Mouse (Mus musculus) urinary bladder, postnatal 14 days (tissue): ENCODE results near the gene Spata1.
"Not testable (repeated sequence)": the region's sequence is repeated elsewhere in the genome, so short reads cannot be mapped to it uniquely, and the experiment has no call there.

ENCODE experiments used
- DNase-seq: peaks from one replicate; pipeline ENCODE4 v3.0.0; 2021; ENCODE audit warnings: low spot score

Gene Spata1

DNA sequence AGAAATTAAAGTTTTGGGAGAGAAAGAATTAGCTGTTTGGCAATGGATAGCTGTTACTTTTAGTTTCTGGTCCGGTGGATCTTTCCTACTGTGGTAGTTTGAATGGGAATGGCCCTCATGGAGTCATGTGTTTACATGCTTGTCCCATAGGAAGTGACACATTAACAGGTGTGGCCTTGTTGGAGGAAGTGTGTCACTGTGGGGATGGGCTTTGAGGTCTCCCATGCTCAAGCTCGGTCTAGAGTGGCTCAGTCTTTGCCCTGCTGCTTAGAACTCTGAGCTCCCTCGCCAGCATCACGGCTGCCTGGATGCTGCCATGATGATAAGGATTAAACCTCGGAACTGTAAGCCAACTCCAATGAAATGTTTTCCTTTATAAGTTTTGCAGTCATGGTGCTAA lies 48.2 kb downstream of the Spata1 start:
- DNase-seq, result no peak

DNA sequence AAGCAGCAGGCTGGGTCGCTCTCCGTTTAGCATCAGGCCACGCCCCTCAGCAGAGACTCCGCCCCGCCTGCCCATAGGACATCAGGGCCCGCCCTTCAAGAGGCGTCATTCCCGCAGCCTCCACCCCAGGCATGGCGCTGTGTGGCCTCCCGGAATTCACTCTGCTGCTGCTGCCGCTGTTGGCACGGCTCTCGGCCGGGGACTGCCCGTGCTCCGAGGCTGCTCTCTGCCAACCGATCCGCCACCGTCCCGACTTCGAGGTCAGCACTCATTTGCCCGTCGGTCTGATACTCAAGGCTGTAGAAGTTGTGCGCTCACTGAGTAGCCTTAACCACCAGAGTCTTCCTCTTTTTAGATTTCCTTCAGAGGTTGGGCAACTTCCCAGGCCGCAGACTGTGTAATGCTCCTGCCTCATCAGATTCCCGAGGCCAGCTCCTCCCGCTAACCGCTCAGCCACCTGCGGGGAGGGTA lies 49.1 kb downstream of the Spata1 start:
- peak; percentile 93 for DNase-seq

DNA sequence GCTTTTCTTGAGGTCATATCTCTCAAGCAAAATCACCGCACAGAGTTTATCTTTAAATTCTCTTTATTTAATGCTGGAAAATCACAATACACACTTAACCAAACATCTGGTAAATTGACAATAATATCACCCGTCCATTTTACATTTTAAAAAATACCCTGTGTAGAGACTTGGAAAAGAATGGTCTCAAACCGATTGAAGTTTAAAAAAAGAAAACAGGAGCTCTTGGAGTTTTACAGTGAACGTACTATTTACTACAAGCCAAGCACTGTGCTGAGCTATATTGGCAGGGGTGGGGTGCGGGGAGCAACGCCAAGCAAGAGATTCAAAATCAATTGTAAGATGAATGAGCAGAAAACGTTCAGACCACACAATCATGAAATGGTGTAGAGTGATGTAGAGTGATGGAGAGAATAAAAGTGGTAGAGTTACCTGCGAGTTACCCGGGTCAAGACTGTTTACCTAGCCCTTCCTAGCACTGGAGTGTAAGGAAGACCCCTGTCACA lies 49.8 kb downstream of the Spata1 start, which contains the start of gene Ctbs:
Gene Ctbs, plus strand, starts transcription at position 51 of the 506 bp plus-strand sequence.
- no peak for DNase-seq

DNA sequence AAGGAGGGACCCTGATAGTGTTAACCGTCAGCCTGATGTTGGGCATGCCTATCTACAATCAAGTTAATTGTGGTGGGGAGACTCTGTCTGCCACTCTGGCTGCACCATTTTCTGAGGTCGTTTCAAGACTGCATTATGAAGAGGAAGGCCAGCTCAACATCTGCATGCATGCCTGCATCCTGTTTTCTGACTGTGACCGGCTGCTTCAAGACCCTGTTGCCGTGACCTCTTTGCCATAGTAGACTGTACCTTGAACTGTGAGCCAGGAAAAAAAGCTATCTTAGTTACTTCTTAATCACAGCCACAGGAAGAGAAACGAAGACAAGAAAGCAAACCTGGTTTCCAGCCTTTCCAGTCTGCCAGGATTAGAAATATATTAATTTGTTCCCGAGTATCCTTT lies 50.6 kb downstream of the Spata1 start:
- no peak for DNase-seq

DNA sequence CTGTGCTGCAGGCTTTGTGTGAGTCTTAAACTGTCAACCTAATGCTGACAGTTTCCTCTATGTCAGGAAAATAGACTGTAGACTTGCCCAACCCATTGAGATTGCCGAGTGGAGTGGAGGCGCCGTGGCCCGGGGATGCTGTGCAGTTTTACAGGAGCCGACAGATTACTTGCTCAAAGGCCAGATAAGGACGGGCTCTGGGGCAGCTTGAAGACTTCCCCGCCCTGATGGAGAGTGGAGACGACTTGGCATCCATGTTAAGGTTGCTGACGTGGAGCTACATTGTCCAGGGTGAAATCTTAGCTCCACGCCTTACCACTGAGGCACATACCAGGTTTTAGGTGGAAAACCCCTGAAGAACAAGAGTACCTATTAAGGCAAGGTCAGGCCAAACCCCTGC lies 51.2 kb downstream of the Spata1 start:
- no peak for DNase-seq

DNA sequence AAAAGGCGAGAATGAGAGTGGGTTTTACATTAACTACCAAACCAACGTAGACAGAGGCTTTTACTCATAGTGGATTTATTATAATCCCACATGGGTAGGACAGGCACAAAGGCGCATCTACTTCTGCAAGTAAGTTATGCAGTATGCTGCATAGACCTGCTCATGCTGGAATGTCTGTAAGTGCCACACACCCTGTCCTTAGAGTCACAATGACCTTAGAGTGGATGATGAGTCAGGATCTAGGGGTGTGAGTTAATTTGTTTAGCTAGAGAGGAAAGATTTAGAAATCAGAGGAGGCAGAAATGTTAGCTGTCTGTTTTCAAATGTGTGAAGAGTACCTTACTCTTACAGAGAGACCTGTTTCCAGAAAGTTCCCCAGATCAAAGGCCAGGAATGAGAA lies 52.0 kb downstream of the Spata1 start:
- DNase-seq, result no peak

DNA sequence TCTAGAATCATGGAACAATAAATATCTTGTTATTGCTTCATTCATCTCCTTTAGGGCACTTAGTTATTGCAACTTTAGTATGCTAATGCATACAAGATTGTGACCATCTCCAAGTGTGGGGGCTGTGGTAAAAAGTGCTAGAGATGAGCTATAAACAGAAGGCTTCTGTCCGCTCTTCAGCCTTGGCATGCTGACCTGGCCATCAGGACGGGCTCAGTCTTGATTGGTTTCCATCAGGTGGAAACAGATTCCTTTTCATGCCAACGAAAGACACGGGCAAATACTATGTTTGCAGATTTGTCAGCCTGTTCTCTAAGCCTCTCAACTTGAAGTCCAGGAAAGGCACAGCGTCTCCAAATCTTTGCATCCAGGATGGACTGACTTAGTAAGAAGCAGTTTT lies 52.4 kb downstream of the Spata1 start:
- DNase-seq, result no peak

DNA sequence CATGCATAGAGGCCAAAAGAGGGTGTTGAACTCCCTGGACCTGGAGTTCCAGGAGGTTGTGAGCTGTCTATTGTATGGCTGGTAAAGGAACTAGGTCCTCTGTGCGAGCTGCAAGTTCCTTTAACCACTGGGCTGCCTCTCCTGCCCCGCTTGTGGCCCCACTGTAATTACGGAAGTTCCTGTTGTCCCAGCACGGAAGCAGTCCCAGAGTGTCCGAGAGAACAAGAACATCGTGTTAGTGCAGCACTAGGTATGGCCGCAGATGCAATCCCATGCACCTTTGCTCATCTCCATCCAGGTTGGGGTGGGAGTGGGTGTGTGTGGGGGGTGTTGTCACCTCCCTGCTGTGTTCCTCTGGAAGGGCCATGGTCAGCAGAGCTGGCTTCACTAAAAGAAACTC lies 54.7 kb downstream of the Spata1 start:
- DNase-seq, result no peak

DNA sequence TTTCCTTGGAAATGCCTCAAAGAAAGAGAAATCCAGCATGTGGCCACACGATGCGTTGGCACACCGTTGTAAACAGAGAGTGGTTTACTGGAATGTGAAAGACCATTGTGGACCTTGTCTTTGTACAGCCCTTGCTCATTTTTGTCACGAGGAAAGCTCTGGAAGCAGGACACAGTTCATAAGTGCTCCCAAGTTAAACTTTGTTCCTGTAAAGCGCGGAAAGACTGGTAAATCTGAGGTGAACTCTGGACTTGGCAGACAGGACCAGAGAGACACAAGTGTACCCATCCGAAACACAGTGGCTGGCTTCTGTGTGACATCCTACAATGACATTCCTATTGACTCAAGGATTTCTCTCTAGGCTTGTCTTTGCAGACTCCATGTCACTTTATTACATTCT lies 56.2 kb downstream of the Spata1 start:
- no peak for DNase-seq

DNA sequence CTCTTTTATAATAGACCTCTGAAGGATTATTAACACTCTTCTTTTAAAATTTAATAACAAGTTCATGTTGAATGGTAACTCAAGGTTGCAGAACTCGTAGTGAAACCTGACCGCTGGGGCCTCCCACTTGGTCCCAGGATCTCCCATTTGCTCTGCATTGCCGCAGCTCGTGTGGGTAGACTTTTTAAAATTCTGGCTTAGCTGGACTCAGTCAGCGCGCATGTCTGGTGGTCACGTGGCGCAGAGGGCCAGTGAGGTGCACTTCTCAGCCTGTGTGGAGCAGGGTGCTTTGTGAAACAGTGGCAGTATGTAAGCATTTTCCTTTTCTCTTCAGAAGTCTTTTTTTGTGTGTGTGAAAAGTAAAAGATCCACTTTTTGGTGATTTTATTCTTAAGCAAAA lies 56.6 kb downstream of the Spata1 start:
- DNase-seq, result no peak

DNA sequence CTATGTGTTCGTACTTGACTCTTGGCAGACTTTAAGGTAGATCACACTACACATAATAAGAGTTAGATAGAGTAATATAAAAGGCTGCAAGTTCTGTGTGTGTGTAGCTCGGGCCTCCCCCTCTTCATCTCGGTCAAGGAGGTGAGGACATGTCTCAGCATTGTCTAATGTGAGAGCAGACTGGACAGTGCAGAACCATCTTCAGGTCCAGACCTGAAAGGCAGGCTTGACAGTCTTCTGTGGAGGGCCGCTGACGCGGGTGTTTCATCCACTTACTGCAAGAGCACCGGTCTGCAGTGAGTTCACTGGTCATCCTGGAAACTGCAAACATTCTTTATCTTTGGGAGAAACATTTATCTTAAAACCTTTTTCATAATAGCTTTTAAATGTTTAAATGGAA lies 57.1 kb downstream of the Spata1 start:
- DNase-seq, result no peak

DNA sequence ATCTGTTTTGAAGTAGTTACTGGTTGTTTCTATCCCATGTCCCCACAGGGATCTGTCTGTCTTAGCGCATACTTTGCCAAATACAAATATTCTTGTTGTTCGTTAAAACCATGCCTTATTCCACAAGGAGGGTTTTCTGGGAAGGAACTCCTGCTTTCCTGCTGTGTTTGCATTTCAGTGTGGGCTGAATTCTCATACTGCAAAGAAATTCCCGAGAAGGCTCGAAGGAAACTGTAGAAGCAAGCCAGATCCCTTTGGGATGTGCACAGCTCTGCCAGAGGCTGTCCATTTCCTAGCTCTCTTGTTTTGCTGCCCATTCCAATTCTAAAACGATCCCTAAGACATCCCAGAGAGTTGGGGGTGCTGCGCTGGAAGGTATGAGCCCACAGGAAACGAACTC lies 59.1 kb downstream of the Spata1 start:
- no peak for DNase-seq

DNA sequence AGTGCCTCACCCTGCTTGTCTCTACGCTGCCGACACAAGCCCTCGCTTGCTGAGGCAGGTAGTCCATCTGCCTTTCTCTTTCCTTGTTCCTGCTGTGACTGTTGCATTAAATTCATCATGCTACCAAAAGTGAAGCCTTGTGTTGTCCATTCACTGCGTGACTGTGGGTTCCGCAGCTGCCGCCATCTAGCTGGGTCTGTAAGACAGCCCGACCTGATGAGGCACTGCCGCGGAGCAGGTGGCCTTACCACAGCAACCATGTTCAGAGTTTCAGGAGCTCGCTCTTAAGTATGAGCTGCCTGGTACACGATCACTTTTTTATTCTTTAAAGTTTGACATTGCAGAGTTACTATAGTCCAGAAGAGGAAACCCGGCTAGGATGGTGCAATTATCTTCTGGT lies 59.5 kb downstream of the Spata1 start:
- no peak for DNase-seq

DNA sequence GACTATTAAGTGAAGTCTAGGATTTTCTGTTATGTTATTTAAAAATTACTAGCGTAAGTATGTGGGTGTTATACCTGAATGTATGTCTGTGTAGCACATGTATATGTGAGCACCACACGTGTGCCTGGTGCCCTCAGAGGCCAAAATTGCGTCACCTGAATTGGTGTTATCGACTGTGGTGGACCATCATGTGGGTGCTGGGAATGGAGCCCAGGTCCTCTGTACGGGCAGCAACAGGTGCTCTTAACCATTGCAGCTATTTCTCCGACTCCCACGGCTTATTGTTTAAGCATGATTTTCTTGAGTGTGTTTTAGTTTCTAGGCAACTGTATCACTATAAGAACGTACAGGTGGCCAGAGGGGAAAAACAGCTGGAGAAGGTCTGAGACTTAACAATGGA lies 63.4 kb downstream of the Spata1 start:
- no peak for DNase-seq

DNA sequence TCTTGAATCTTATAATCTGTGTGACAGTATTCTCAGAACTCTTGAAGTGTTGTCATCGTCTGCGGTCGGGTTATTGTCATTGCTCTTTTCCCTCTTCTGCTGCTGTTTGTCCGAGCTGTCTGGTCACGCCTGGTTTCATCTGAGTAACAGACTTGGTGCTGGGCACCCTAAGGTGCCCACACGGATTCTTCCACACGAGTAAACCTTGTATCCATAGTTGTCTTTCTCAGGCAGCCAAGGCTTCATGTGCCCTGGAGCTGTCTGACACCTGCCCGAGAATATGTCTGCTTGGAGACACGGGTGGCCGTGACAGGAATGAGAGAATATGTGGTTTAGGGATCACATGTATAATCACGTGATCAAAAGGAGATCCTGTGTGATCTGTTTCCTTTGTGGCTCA lies 64.0 kb downstream of the Spata1 start:
- DNase-seq, result no peak

DNA sequence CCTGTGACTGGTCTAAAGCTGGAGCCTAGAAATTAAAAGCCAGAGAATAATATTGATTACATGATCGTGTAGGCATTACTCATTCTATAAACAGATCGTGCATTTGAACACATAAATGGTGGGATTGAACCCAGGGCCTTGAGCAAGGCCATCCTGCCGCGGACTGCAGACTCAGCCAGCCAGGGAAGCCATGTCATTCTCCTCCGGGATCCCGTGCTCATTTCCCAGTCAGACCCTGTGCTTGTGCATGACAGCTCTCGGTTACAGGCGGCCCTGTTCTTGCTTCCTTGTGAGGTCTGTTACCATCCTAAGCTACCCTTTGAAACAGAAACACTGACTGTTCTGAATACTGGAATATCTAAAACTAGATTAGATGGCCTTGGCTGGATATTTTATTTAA lies 64.9 kb downstream of the Spata1 start:
- DNase-seq, result no peak

DNA sequence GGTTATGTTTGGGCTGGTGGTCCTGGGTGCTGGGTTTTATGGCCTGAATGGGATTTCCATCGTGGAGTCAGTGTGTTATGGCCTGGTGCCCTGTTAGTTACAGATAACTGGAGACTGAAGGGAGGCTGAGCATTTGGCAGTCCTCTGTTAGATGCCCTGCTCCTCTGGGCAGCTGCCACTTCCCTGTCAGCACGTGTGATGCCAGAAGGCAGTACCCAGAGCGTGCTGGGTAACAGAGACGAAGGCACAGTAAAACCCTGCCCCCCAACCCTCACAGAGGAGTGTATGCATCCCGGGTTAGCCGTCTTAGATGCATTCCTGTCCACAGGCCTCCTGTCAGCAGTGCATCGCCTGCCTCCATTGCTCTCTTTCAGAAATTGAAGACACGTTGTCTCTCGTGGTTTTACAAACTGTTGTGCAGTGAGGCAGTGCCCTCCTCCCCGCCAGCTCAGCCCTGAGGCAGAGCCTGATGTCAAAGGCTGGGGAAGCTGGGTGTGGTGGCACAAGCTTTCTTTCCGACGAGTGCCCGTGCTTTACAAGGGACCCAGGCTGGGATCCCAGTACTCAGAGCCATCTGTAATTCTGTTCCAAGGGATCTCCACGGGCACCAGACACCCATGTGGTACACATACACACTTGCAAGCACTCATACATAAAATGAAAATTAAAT lies 65.7 kb downstream of the Spata1 start:
- no peak for DNase-seq

DNA sequence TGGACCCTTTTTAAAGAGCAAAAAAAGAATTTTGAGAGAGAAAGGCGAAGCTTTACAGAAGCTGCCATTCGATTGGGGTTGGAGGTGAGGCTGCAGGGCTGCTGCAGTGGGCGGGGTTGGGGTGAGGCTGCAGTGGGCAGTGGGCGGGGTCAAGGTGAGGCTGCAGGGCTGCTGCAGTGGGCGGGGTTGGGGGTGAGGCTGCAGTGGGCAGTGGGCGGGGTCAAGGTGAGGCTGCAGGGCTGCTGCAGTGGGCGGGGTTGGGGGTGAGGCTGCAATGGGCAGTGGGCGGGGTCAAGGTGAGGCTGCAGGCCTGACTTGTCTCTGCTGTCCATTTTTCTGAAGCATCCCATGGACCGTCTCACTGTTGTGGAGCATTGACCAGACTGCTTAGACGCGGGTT lies 66.5 kb downstream of the Spata1 start:
- DNase-seq, result not testable (repeated sequence)

DNA sequence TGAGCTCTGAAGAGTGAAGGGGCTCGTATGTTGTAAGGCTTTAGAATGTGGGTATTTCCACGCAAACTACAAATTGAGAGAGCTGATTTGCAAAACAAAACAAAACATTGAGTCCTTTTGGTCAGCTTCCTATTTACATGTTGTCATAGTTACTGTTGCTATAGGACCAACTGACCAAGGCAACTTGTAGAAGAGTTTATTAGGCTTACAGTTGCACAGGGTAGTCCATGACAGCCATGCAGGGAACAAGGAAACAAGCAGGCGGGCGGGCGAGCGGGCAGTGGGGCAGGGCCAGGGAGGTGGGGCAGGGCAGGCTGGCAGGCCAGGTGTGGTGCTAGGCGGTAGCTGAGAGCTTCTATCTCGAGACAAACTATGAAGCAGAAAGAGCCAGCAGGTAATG lies 73.1 kb downstream of the Spata1 start:
- no peak for DNase-seq

DNA sequence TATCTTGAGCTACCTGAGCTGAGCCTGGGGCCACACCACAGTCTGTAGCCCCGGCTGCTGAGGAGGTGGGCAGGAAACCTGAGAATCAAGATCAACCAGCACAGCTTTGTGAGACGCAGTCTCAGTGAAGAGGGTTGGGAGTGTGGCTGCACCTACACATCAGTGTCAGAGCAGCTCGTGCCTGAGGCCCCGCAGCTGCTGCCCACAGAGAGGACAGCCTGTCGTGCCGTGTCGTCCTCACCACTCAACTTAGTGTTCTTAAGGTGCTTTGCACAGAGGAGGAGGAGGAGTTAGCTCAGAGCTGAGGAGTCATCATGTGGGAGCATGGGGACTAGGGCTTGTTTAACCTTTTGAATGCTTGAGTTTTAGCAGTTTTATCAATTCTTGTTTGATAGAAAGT lies 73.7 kb downstream of the Spata1 start:
- no peak for DNase-seq

DNA sequence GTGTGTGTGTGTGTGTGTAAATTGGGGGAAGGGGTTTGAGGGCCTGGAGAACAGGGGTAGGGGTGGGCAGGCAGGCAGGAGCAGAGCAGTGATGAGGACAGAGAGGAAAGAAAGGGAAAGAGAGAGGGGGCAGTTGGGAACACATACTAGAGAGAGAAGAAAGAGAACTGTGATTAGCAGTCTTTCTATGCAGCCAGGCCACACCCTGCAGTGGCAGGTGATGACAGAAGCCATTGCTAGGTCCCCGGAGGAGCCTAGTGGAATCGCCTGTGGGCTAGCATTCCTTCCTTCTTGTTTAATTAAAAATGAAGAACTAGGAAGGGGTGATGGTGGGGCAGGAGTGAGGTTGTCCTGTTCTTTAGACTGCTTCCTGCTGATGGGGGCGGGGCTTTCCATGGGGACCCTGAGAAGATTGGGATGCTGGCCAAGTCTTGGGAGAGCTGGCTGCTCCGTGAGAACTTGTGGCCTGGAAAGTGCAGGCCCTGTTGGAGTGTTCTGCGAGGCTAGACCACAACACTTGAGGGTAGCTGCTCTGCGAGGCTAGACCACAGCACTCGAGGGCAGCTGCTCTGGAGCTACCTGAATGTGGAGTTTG lies 75.2 kb downstream of the Spata1 start:
- DNase-seq, result no peak

DNA sequence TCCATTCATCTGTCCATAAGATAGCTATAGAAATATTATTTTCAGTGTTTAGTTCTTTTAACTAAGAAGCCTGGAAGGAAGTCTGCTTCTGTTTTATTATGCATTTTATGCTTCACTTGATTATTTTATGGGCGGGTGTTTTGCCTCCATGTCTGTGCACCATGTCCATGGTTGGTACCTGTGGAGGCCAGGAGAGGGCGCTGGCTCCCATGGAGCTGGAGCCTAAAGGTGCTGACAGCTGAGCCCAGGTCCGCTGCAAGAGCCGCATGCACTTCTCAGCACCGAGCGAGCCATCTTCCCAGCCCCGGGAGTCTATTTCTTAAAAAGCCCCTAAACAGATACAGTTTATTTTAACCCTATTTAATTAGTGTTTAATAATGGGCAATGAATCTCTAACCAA lies 75.8 kb downstream of the Spata1 start:
- DNase-seq, result no peak

DNA sequence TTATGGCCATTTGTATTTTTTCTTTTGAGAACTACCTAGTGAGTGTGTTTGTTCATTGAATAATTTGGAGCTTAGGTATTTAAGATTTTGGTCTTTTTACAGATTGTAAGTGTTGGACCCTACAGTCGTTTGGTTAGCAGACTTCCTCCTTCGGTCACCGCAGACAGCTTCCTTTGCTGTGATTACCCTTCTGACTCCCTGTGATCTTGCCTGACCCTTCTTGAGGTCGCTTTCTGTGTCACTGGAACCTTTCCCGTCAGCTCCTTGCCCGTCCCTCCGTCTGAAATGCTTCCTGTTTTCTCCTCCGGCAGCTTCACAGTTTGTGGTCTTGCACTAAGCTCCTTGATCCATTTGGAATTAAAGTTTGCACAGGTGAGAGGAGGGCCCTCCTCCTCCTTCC lies 77.8 kb downstream of the Spata1 start:
- DNase-seq, result no peak

DNA sequence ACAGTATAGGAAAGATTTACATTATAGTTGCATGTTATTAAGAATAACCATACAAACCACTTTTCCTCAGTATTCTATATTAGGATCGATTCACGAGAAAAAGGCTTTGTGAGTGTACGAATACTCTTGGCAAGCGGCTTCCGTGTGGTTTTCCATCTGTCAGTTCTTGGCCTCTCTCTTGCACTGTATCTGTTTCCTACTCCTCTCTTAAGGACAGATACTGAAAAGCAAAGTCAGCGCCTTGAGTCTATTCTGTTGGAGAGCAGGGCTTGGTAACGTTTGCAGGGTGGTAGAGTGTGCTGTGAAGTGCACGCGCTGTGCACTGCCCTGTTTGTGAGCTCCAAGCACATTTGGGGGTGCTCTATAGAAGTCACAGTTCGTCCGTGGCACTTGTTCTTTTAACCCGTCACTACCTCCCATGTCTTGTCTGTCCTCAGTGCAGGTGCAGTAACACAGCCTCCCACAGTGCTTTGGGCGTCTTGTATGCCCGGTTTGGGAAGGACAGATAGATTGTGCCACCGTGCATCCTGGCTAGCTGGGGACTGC lies 79.5 kb downstream of the Spata1 start:
- no peak for DNase-seq
